In the genomic region with DNA sequence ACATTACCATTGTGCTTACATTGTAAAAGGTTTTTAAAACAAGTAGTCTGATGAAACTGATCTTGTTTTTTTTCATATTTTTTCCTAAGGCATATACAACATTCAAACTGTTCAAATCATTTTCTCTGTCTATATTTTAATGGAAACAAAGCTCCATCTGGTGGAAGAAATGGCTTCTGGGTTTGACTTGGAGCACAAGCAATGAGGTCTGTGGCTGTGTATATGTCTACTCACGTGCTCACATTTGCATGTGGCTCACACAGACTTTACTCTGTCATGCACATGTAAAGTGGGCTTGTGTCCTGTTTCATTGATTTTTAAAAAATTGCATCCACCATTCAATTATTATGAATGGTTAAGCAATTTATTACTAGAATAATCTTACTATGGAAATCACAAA, we compare ENCODE assay signal across 14 mouse cellular contexts.
DNase-seq lines count a peak whose midpoint lies in the region; ATAC-seq and TF ChIP-seq lines count a peak whose summit lies in the region.
"Had no signal": no experiment of that assay in that cellular context is flagged by ENCODE, and none has a peak within 500 bp of the region (broad histone marks: within the 10 kb centered on the region; RNA-seq: fewer than 3 reads in every experiment).

No protein-coding gene starts in this region.

- H3K4me1 ChIP-seq in intestine, postnatal 0 days (replicated peaks; ENCODE audit: control insufficient read depth, insufficient read depth, low read length), result no peaks in the 10 kb centered on the region
- H3K4me1 ChIP-seq in intestine, embryonic 16.5 days (ENCODE audit: control insufficient read depth, insufficient read depth, low read length), result no peaks in the 10 kb centered on the region
- H3K4me1 ChIP-seq in midbrain, embryonic 15.5 days, result no peaks in the 10 kb centered on the region
- H3K4me1 ChIP-seq in midbrain, embryonic 13.5 days (replicated peaks), result 0 out of 2 replicates have a peak, but pooled peaks cover 3% of the 10 kb centered on the region
- H3K4me1 ChIP-seq in forebrain, embryonic 16.5 days (replicated peaks; ENCODE audit: control insufficient read depth, insufficient read depth, low read length), result no peaks in the 10 kb centered on the region
- H3K4me1 ChIP-seq: embryonic facial prominence, embryonic 13.5 days; megakaryocyte, embryonic 14.5 days had no signal

- WGBS in intestine, postnatal 0 days, result 49% methylated on average over 1 of the region's 1 CpGs
- 48% methylated on average over 1 of the region's 1 CpGs for WGBS in intestine, embryonic 16.5 days
- WGBS in midbrain, embryonic 15.5 days, result 58% methylated on average over 1 of the region's 1 CpGs
- WGBS in midbrain, embryonic 13.5 days, result 55% methylated on average over 1 of the region's 1 CpGs
- WGBS in forebrain, embryonic 16.5 days, result 53% methylated on average over 1 of the region's 1 CpGs

- no peaks in the 10 kb centered on the region for H3K27me3 ChIP-seq in intestine, postnatal 0 days (replicated peaks; ENCODE audit: control insufficient read depth, insufficient read depth, low read length)
- H3K27me3 ChIP-seq in intestine, embryonic 16.5 days (replicated peaks; ENCODE audit: control insufficient read depth, insufficient read depth, low read length), result no peaks in the 10 kb centered on the region
- H3K27me3 ChIP-seq in midbrain, embryonic 15.5 days (replicated peaks), result no peaks in the 10 kb centered on the region
- no peaks in the 10 kb centered on the region for H3K27me3 ChIP-seq in midbrain, embryonic 13.5 days
- H3K27me3 ChIP-seq in forebrain, embryonic 16.5 days (replicated peaks; ENCODE audit: control insufficient read depth, insufficient read depth, low read length), result no peaks in the 10 kb centered on the region
- H3K27me3 ChIP-seq: embryonic facial prominence, embryonic 13.5 days; megakaryocyte, embryonic 14.5 days had no signal

- TF ChIP-seq CTCF in intestine, postnatal 0 days (IDR thresholded peaks at IDR 0.05; ENCODE audit: low read depth), result peak; percentile 51

- no peak overlapping the region for H3K27ac ChIP-seq in intestine, postnatal 0 days (ENCODE audit: low read depth, low read length)
- no peak overlapping the region for H3K27ac ChIP-seq in intestine, embryonic 16.5 days (ENCODE audit: low read length)
- no peak overlapping the region for H3K27ac ChIP-seq in midbrain, embryonic 15.5 days
- H3K27ac ChIP-seq in midbrain, embryonic 13.5 days, result no peak overlapping the region
- no peak overlapping the region for H3K27ac ChIP-seq in forebrain, embryonic 16.5 days (ENCODE audit: low read length)
- H3K27ac ChIP-seq: embryonic facial prominence, embryonic 13.5 days had no signal

- no peaks in the 10 kb centered on the region for H3K36me3 ChIP-seq in intestine, postnatal 0 days (ENCODE audit: control insufficient read depth, insufficient read depth)
- no peaks in the 10 kb centered on the region for H3K36me3 ChIP-seq in intestine, embryonic 16.5 days (ENCODE audit: control insufficient read depth, insufficient read depth, low read length)
- no peaks in the 10 kb centered on the region for H3K36me3 ChIP-seq in midbrain, embryonic 15.5 days (replicated peaks)
- no peaks in the 10 kb centered on the region for H3K36me3 ChIP-seq in midbrain, embryonic 13.5 days
- H3K36me3 ChIP-seq in forebrain, embryonic 16.5 days (ENCODE audit: control insufficient read depth, insufficient read depth), result no peaks in the 10 kb centered on the region
- H3K36me3 ChIP-seq: embryonic facial prominence, embryonic 13.5 days had no signal

- no peak overlapping the region for H3K4me3 ChIP-seq in intestine, postnatal 0 days (ENCODE audit: low read depth, low read length)
- H3K4me3 ChIP-seq in intestine, embryonic 16.5 days (ENCODE audit: low read length), result no peak overlapping the region
- H3K4me3 ChIP-seq in midbrain, embryonic 15.5 days, result no peak overlapping the region
- no peak overlapping the region for H3K4me3 ChIP-seq in midbrain, embryonic 13.5 days (replicated peaks)
- H3K4me3 ChIP-seq in forebrain, embryonic 16.5 days (replicated peaks; ENCODE audit: low read length), result no peak overlapping the region
- H3K4me3 ChIP-seq: embryonic facial prominence, embryonic 13.5 days; megakaryocyte, embryonic 14.5 days had no signal

- no peak for ATAC-seq in intestine, postnatal 0 days
- ATAC-seq in intestine, embryonic 16.5 days, result no peak
- ATAC-seq in midbrain, embryonic 15.5 days (replicated peaks), result 0 out of 2 replicates have a peak, but pooled peaks have one; percentile 48
- ATAC-seq in midbrain, embryonic 13.5 days, result no peak
- peak; percentile 79; the same call in 1 of the 2 replicates for ATAC-seq in forebrain, embryonic 16.5 days

- H3K4me2 ChIP-seq in intestine, postnatal 0 days (replicated peaks; ENCODE audit: low read depth), result no peak overlapping the region
- H3K4me2 ChIP-seq in intestine, embryonic 16.5 days (ENCODE audit: low read depth, low read length), result no peak overlapping the region
- H3K4me2 ChIP-seq in midbrain, embryonic 15.5 days, result no peak overlapping the region
- H3K4me2 ChIP-seq in midbrain, embryonic 13.5 days (replicated peaks), result no peak overlapping the region
- H3K4me2 ChIP-seq in forebrain, embryonic 16.5 days (ENCODE audit: low read length), result no peak overlapping the region
- H3K4me2 ChIP-seq: embryonic facial prominence, embryonic 13.5 days had no signal

- no peaks in the 10 kb centered on the region for H3K9me3 ChIP-seq in intestine, postnatal 0 days (ENCODE audit: control insufficient read depth)
- no peaks in the 10 kb centered on the region for H3K9me3 ChIP-seq in intestine, embryonic 16.5 days (ENCODE audit: control insufficient read depth, low read length)
- H3K9me3 ChIP-seq in midbrain, embryonic 15.5 days, result no peaks in the 10 kb centered on the region
- no peaks in the 10 kb centered on the region for H3K9me3 ChIP-seq in midbrain, embryonic 13.5 days
- no peaks in the 10 kb centered on the region for H3K9me3 ChIP-seq in forebrain, embryonic 16.5 days (ENCODE audit: control insufficient read depth, low read length)
- H3K9me3 ChIP-seq: embryonic facial prominence, embryonic 13.5 days; megakaryocyte, embryonic 14.5 days had no signal

- DNase-seq in NIH3T3 (ENCODE audit: low read depth), result peak; percentile 7
- no peak for DNase-seq in testis, postnatal 14 days (ENCODE audit: low spot score)
- DNase-seq: cerebellum, postnatal 10 days; heart, postnatal 4 days; kidney, adult 2 months; left cerebral cortex, postnatal 4 days; right cerebral cortex, postnatal 14 days had no signal

- H3K9ac ChIP-seq in intestine, postnatal 0 days (ENCODE audit: low read depth, low read length), result no peak overlapping the region
- H3K9ac ChIP-seq in intestine, embryonic 16.5 days (ENCODE audit: low read depth, low read length), result no peak overlapping the region
- H3K9ac ChIP-seq in midbrain, embryonic 15.5 days, result no peak overlapping the region
- no peak overlapping the region for H3K9ac ChIP-seq in midbrain, embryonic 13.5 days (replicated peaks)
- no peak overlapping the region for H3K9ac ChIP-seq in forebrain, embryonic 16.5 days (replicated peaks; ENCODE audit: low read depth, low read length)
- H3K9ac ChIP-seq: embryonic facial prominence, embryonic 13.5 days had no signal

Comparison
In these comparisons a context has a peak if more than half of its experiments do, and no peak if none do; other contexts are left out.
1. ATAC-seq: peak in midbrain, embryonic 15.5 days (single experiment) and forebrain, embryonic 16.5 days (single experiment); none in intestine, postnatal 0 days (single experiment), intestine, embryonic 16.5 days (single experiment) and midbrain, embryonic 13.5 days (single experiment).